Mouse (Mus musculus) hindbrain, embryonic 14.5 days (tissue): ENCODE measurements around the gene Rap1gap2. TPM values are rescaled to one million over a fixed set of nuclear protein-coding genes. Genes with fewer than 3 reads are reported as not detected.

Source experiments
- ATAC-seq: fragments of 200-750 bp; cut with Nextera tagmentation; 2 replicates; pipeline ENCODE4 v1.8.0; 2017; ENCODE audit warnings: moderate number of reproducible peaks, mild to moderate bottlenecking, moderate TSS enrichment, moderate library complexity; ENCODE audit not compliant: low FRiP score
- DNase-seq: peaks from one replicate; pipeline ENCODE4 v3.0.0-alpha.2; 2015; ENCODE audit warnings: low spot score
- H3K27ac ChIP-seq: fragments of 300-500 bp; sonication (generic); 2 replicates; pipeline ENCODE4 v1.5.1; 2014; ENCODE audit warnings: mild to moderate bottlenecking, moderate library complexity
- H3K27me3 ChIP-seq: fragments of 300-500 bp; sonication (generic); 2 replicates; pipeline ENCODE4 v1.6.1; 2014; ENCODE audit warnings: mild to moderate bottlenecking, low read length, mixed read lengths; ENCODE audit not compliant: control insufficient read depth, insufficient read depth
- H3K36me3 ChIP-seq: fragments of 300-500 bp; sonication (generic); replicated peaks from 2 replicates; pipeline ENCODE4 v1.6.1; 2014; ENCODE audit not compliant: control insufficient read depth, insufficient read depth
- H3K4me1 ChIP-seq: fragments of 300-500 bp; sonication (generic); replicated peaks from 2 replicates; pipeline ENCODE4 v1.6.1; 2014; ENCODE audit warnings: antibody characterized with exemption, low read length, mixed read lengths; ENCODE audit not compliant: control insufficient read depth, insufficient read depth
- H3K4me2 ChIP-seq: fragments of 300-500 bp; sonication (generic); replicated peaks from 2 replicates; pipeline ENCODE4 v1.6.1; 2014; ENCODE audit warnings: mild to moderate bottlenecking, moderate library complexity
- H3K4me3 ChIP-seq: fragments of 300-500 bp; sonication (generic); replicated peaks from 2 replicates; pipeline ENCODE4 v1.5.1; 2014; ENCODE audit warnings: mild to moderate bottlenecking, low read length
- H3K9ac ChIP-seq: fragments of 300-500 bp; sonication (generic); 2 replicates; pipeline ENCODE4 v1.6.1; 2014
- H3K9me3 ChIP-seq: fragments of 300-500 bp; sonication (generic); 2 replicates; pipeline ENCODE4 v1.6.1; 2016; ENCODE audit warnings: low read length; ENCODE audit not compliant: control insufficient read depth
- WGBS: fragments of 180-500 bp; shearing (Covaris S2); extraction: QIAGEN DNeasy Blood & Tissue Kit; methylation state at CpG from one replicate; pipeline ENCODE4 v1.1.7; 2014; 5-methylcytosine and 5-hydroxymethylcytosine counted together
- polyA plus RNA-seq: library from polyadenylated mRNA; unstranded; fragments of >200 nt; fragmentation: Nextera tagmentation; extraction: Ambion mirVana; gene quantifications from 2 replicates; pipeline ENCODE4 v1.2.1, GENCODE M21; 2014

Gene Rap1gap2
- polyA plus RNA-seq, 1 experiment from 2014 or later, result 11.2 TPM

DNA sequence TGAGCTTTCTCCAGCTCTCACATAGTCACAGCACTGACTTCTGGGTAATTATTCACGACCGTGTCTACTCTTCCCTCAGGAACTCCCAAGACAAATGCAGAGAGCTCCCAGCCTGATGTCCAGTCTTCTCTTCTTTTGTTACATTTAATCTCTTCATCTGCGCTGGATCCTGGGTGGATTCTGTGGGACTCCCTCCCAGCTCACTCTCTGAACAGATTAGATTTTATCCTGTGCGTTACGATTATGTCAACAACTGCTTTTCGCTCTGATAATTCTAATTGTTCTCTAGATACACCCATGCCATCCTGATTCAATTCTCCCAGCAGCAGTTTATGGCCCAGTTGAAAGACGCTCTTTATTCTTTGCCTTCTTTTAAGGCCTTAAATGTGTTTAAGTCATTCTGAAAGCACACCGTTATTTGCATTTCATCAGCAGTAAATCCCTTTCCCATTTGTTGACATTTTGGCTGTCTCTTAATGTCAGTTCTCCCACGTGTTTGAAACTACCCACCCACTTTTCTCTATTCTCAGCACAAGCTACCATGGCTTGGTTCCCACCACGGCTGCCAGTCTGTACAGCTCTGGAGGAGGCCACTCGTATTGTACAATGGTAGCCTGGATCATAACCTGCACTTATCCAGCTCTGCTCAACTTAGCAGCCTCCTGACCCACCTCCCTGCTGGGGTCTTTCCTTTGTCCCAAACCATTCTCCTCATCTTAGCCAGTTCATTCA, 180.8 kb downstream of the Rap1gap2 start:
- Histone ChIP-seq H3K36me3 (no peaks in the 10 kb centered on the region), H3K9ac (no peak overlapping the region), H3K27ac (no peak overlapping the region), H3K27me3 (no peaks in the 10 kb centered on the region), H3K4me1 (peaks cover 8% of the 10 kb centered on the region), H3K9me3 (no peaks in the 10 kb centered on the region), H3K4me3 (no peak overlapping the region), H3K4me2 (no peak overlapping the region)
- 41% methylated on average over 11 of the region's 11 CpGs for WGBS
- DNase-seq (no peak), ATAC-seq (no peak)

GRCm38 (mm10) chr11:74426306-74426705, 184.4 kb downstream of the Rap1gap2 start:
- H3K27ac ChIP-seq, result no peak overlapping the region
- no peaks in the 10 kb centered on the region for H3K9me3 ChIP-seq
- 0 out of 2 replicates have a peak, but pooled peaks cover 4% of the 10 kb centered on the region for H3K36me3 ChIP-seq
- no peak overlapping the region for H3K9ac ChIP-seq
- ATAC-seq (no peak), DNase-seq (no peak)
- H3K27me3 ChIP-seq, result no peaks in the 10 kb centered on the region
- no peak overlapping the region for H3K4me3 ChIP-seq
- H3K4me1 ChIP-seq, result peaks cover 8% of the 10 kb centered on the region
- WGBS, result 80% methylated on average over 5 of the region's 5 CpGs
- H3K4me2 ChIP-seq, result no peak overlapping the region

DNA sequence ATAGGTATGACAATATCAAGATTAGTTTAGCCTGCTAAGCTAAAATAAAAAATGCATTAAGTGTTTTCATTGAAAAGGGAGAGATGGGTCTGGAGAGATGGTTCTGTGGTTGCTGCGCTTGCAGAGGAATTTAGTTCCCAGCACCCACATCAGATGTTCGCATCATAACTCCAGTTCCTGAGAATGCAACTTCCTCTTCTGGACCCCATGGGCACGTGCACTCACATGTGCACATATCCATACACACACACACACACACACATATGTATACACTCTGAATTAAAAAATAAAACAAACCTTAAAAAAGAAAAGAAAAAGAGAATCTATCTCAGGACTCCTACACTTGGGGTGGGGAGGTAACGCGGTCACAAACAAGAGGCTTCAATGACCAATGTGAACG, 188.7 kb downstream of the Rap1gap2 start:
- ATAC-seq, result no peak
- 95% methylated on average over 6 of the region's 6 CpGs for WGBS
- H3K27ac ChIP-seq, result no peak overlapping the region

DNA sequence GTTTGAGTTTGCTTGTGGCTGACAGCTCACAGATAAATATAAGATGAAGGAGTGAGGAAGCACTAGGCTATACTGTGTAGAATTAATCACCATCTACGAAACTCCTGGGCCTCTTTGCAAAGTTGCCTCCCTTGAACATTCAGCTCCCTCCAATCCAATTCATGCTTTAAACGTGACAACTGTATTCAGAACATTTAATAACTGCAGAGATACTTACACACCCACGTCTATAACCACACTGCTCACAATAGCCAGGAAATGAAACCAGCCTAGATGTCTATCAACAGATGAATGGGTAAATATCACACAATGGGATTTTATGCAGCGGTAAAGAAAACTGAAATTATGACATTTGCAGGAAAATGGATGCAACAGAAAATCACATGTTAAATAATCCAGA, 189.6 kb downstream of the Rap1gap2 start:
- H3K9ac ChIP-seq, result no peak overlapping the region
- H3K4me3 ChIP-seq, result no peak overlapping the region
- ATAC-seq (no peak), DNase-seq (no peak)
- H3K4me1 ChIP-seq, result no peaks in the 10 kb centered on the region
- H3K9me3 ChIP-seq, result no peaks in the 10 kb centered on the region
- H3K27me3 ChIP-seq, result no peaks in the 10 kb centered on the region
- no peak overlapping the region for H3K27ac ChIP-seq
- H3K4me2 ChIP-seq, result no peak overlapping the region
- 83% methylated on average over 4 of the region's 4 CpGs for WGBS
- H3K36me3 ChIP-seq, result 0 out of 2 replicates have a peak, but pooled peaks cover 4% of the 10 kb centered on the region

More for the DNA sequence above, 188.7 kb downstream of the Rap1gap2 start:
- no peak overlapping the region for H3K4me3 ChIP-seq
- H3K4me2 ChIP-seq, result no peak overlapping the region
- 0 out of 2 replicates have a peak, but pooled peaks cover 4% of the 10 kb centered on the region for H3K36me3 ChIP-seq
- no peaks in the 10 kb centered on the region for H3K4me1 ChIP-seq
- no peaks in the 10 kb centered on the region for H3K9me3 ChIP-seq
- no peak for DNase-seq
- no peak overlapping the region for H3K9ac ChIP-seq
- no peaks in the 10 kb centered on the region for H3K27me3 ChIP-seq

DNA sequence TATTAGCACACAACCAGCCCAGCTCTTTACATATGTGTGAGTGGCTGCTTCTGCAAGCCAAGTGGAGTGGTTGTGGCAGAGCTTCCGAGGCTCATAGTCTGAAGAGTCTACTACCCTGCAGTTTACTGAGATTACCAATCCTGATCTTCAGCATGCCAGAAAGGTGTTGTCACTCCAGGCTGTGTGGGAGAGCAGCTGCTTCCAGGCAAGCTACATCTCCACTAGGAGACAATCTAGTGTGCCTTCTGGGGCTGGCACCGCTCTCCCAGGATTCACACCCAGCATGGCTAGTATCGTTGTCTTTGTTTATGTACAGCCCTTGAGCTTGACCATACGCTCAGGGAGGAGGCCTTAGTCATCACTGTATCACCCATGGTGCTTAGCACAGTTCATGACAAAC, 191.1 kb downstream of the Rap1gap2 start:
- ATAC-seq, result no peak

GRCm38 (mm10) chr11:74415736-74416135, 195.0 kb downstream of the Rap1gap2 start:
- WGBS, result 64% methylated on average over 12 of the region's 12 CpGs

More for the DNA sequence above, 191.1 kb downstream of the Rap1gap2 start:
- Histone ChIP-seq H3K27me3 (no peaks in the 10 kb centered on the region), H3K9ac (no peak overlapping the region), H3K4me2 (no peak overlapping the region), H3K4me1 (no peaks in the 10 kb centered on the region), H3K36me3 (peaks cover 4% of the 10 kb centered on the region; the same call in 1 of the 2 replicates), H3K9me3 (no peaks in the 10 kb centered on the region), H3K4me3 (no peak overlapping the region), H3K27ac (no peak overlapping the region)
- DNase-seq, result no peak
- 84% methylated on average over 4 of the region's 4 CpGs for WGBS

DNA sequence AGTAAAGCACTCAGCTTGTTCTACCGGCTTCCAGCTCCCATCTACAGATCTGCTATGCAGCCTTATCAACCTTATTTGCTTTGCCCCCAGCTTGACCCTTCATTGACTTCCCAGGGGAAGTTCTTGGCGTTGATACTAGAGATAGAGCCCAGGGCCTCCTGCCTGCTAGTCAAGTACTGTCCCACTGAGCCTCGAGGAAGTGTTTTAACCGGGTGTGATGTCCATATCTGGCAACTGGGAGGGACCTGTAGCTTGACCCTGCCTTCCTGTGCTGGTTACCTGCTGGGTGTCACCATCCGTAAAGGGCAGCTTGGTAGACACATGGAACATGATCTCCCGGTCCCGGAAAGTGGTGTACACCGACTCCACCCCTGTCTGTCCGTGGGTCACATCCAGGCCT, 196.6 kb downstream of the Rap1gap2 start:
- DNase-seq, result no peak
- 83% methylated on average over 9 of the region's 9 CpGs for WGBS

More at GRCm38 (mm10) chr11:74415736-74416135, 195.0 kb downstream of the Rap1gap2 start:
- Histone ChIP-seq H3K27me3 (no peaks in the 10 kb centered on the region), H3K9ac (no peak overlapping the region), H3K9me3 (no peaks in the 10 kb centered on the region), H3K36me3 (peaks cover 5% of the 10 kb centered on the region), H3K27ac (no peak overlapping the region), H3K4me1 (0 out of 2 replicates have a peak, but pooled peaks cover 3% of the 10 kb centered on the region), H3K4me2 (no peak overlapping the region), H3K4me3 (no peak overlapping the region)
- no peak for ATAC-seq
- DNase-seq, result no peak

DNA sequence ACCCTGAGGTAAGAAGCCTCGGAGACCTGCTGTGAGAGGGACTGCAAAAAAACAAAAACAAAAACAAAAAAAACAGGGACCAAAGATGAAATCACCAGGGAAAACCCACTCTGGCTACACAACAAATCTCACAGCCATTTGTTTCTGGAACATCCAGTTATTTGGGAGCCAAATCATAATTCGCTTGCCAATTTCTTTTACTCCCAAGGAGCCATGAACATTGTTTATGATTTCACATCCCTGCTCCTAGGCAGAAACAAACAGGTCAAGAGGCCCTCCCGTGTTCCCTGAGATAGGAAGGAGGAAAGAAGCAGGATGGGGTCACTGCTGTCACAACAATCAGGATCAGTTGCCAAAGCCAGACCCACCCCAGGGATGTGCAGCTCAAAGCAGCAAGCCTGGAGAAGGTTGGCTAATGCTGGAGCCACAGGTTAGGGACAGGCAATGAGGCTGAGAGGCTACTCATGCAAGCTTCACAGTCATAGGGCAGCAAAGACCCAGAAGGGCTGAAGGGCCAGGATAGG, 197.2 kb downstream of the Rap1gap2 start:
- H3K4me2 ChIP-seq, result no peak overlapping the region
- no peak overlapping the region for H3K9ac ChIP-seq
- DNase-seq (no peak), ATAC-seq (no peak)
- no peaks in the 10 kb centered on the region for H3K9me3 ChIP-seq
- H3K4me1 ChIP-seq, result peaks cover 23% of the 10 kb centered on the region
- no peak overlapping the region for H3K4me3 ChIP-seq
- H3K36me3 ChIP-seq, result peaks cover 5% of the 10 kb centered on the region
- WGBS, result 64% methylated on average over 3 of the region's 3 CpGs
- H3K27ac ChIP-seq, result no peak overlapping the region
- no peaks in the 10 kb centered on the region for H3K27me3 ChIP-seq

More for the DNA sequence above, 196.6 kb downstream of the Rap1gap2 start:
- H3K4me2 ChIP-seq, result no peak overlapping the region
- peaks cover 17% of the 10 kb centered on the region for H3K4me1 ChIP-seq
- H3K27ac ChIP-seq, result no peak overlapping the region
- H3K27me3 ChIP-seq, result no peaks in the 10 kb centered on the region
- H3K9ac ChIP-seq, result no peak overlapping the region
- peaks cover 5% of the 10 kb centered on the region for H3K36me3 ChIP-seq
- ATAC-seq, result no peak
- no peaks in the 10 kb centered on the region for H3K9me3 ChIP-seq
- no peak overlapping the region for H3K4me3 ChIP-seq

DNA sequence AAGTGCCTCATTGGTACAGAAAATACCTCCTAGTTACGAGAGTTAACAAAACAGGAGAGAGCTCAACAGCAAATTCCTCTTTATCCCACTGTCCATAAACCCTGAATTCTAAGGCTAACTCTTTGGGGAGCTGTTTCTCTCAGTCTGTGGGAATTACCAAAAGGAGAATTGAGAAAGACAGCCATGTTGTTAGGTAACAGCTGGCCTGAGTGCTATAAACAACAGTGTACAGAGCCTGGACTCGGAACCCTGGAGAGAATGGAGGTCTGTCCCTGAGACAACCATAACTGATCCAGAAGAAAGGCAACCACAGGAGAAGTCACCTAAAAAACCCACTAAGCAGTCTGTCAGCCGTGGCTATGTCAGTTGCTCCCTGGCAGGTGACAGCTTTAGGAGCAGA, 198.3 kb downstream of the Rap1gap2 start:
- Histone ChIP-seq H3K36me3 (peaks cover 5% of the 10 kb centered on the region), H3K27me3 (no peaks in the 10 kb centered on the region), H3K27ac (no peak overlapping the region), H3K4me3 (no peak overlapping the region), H3K4me2 (no peak overlapping the region), H3K9ac (no peak overlapping the region), H3K4me1 (peaks cover 25% of the 10 kb centered on the region), H3K9me3 (no peaks in the 10 kb centered on the region)
- 69% methylated on average over 3 of the region's 3 CpGs for WGBS
- ATAC-seq (no peak), DNase-seq (no peak)
